Mouse (Mus musculus) spleen, adult 2 months (tissue): ENCODE results near the gene Cdh13. TPM values are rescaled to one million over a fixed set of nuclear protein-coding genes. Genes with fewer than 3 reads are reported as not detected.

Source experiments
- DNase-seq, 2 experiments: peaks; one replicate each; pipeline versions ENCODE4 v3.0.0 to v3.0.0-alpha.2; 2012 to 2021; ENCODE audit warnings: low spot score in 2 of 2, low read depth in 1 of 2
- H3K27ac ChIP-seq: fragments of 200-500 bp; 2 replicates; pipeline ENCODE4 v1.5.1; 2012; ENCODE audit warnings: low read length, inconsistent platforms; ENCODE audit not compliant: insufficient read depth
- H3K27me3 ChIP-seq: fragments of 200-500 bp; 2 replicates; pipeline ENCODE4 v1.6.1; 2012; ENCODE audit warnings: mild to moderate bottlenecking, moderate library complexity, low read length, inconsistent platforms; ENCODE audit not compliant: control insufficient read depth, insufficient read depth
- H3K36me3 ChIP-seq: fragments of 200-500 bp; 2 replicates; pipeline ENCODE4 v1.6.1; 2012; ENCODE audit warnings: mild to moderate bottlenecking, low read length, inconsistent platforms; ENCODE audit not compliant: control insufficient read depth, insufficient read depth
- H3K4me1 ChIP-seq: fragments of 200-500 bp; 2 replicates; pipeline ENCODE4 v1.6.1; 2011; ENCODE audit warnings: inconsistent platforms; ENCODE audit not compliant: control insufficient read depth, insufficient read depth, insufficient read length
- H3K4me3 ChIP-seq: fragments of 200-500 bp; 2 replicates; pipeline ENCODE4 v1.5.1; 2011; ENCODE audit warnings: mild to moderate bottlenecking, inconsistent platforms; ENCODE audit not compliant: insufficient read depth, insufficient read length; ENCODE audit errors: extremely low read depth
- CTCF ChIP-seq: fragments of 200-500 bp; IDR thresholded peaks from 2 replicates; pipeline ENCODE4 v1.5.1; 2011; ENCODE audit warnings: mild to moderate bottlenecking, inconsistent platforms; ENCODE audit not compliant: insufficient read depth, insufficient read length, insufficient replicate concordance; ENCODE audit errors: extremely low read depth
- POLR2A ChIP-seq: fragments of 200-500 bp; IDR thresholded peaks from 2 replicates; pipeline ENCODE4 v1.6.1; 2011; ENCODE audit warnings: low read depth, low read length, inconsistent platforms
- WGBS: fragments of 180-500 bp; shearing (Covaris S2); methylation state at CpG from one replicate; pipeline ENCODE4 v1.1.7; 2018; 5-methylcytosine and 5-hydroxymethylcytosine counted together
- polyA plus RNA-seq: library from polyadenylated mRNA; depleted of rRNA; stranded (reverse); fragments of >200 nt; gene quantifications from 2 replicates; pipeline ENCODE4 v1.2.3, GENCODE M21; 2012

Gene Cdh13
- polyA plus RNA-seq, 1 experiment = 0.50 TPM

DNA sequence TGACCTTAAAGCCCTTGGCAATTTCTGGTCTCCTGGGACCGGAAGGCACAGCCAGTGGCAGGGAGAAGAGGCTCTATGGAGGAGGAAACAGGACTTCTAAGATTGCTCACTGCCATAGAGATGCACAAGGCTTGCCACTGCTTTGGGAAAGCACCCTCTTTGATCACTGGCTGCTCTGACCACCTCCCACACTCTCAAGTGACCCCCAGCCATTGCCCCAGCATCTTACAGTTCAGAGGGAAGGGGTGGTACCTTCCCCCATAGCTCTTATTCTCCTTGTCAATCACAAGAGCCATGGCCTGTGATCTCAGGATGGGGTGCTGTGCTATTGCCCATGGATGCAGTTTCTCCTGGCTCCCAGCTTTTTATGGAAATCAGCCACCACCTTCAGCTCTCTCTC lies 406.3 kb downstream of the Cdh13 start:
- Histone ChIP-seq H3K36me3 (no peaks in the 10 kb centered on the region), H3K4me3 (no peak overlapping the region), H3K4me1 (no peaks in the 10 kb centered on the region), H3K27me3 (no peaks in the 10 kb centered on the region), H3K27ac (no peak overlapping the region)
- WGBS = 42% methylated on average over 1 of the region's 1 CpGs
- DNase-seq = no peak
- TF ChIP-seq POLR2A (no peak), CTCF (no peak)

DNA sequence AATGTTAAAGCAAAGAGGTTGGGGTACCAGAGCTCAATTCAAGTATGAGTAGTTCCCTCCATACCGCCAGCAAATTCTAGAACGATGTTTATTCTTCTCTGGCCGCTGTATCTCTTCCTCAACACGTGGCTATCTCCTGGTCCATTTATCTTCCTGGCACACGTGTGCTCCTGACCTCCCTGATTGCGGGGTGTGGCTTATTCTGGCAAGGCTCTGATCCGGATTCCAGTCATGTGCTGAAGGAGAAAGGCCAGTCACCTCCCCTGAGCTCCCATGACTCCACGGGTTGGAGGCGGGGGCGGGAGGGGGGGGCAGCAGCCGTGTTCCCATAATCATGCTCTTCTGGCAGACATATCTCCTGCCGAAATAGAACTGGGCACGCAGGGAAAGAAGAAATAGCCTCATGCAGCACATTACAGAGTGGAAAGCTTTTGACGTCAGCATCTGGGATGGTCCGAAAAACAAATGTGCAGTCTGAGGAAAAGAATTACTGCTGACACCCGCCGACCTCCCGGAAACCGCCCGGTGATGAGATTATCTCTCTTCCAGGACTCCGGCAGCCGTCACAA lies 417.9 kb downstream of the Cdh13 start:
- Histone ChIP-seq H3K4me1 (no peaks in the 10 kb centered on the region), H3K27ac (no peak overlapping the region), H3K27me3 (no peaks in the 10 kb centered on the region), H3K36me3 (no peaks in the 10 kb centered on the region), H3K4me3 (no peak overlapping the region)
- WGBS = 83% methylated on average over 22 of the region's 22 CpGs
- DNase-seq = no peak
- no peak for TF ChIP-seq CTCF
- no peak for TF ChIP-seq POLR2A

- DNase-seq = no peak
- no peak overlapping the region for H3K27ac ChIP-seq
- 78% methylated on average over 3 of the region's 3 CpGs for WGBS
Measured at GRCm38 (mm10) chr8:118709366-118709765, 425.8 kb downstream of the Cdh13 start.

DNA sequence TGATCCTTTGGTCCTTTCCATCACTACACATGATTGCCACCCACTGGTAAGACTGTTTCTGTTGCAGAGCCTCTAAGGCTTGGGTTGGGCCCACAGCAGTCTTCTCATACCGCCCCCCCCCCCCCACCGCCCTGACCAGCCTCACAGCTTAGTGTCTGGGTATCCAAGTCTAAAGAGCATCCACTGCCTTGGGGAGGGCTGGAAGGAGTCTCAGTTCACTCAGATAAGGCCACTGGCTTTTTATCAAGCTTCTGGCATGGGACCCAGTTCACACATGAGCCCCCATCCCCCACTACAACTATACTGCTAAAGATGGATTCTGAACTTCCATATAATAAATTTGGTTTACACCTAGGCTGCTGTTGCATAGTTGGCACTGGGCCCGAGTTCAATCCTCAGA lies 428.1 kb downstream of the Cdh13 start:
- Histone ChIP-seq H3K4me1 (no peaks in the 10 kb centered on the region), H3K4me3 (no peak overlapping the region), H3K27me3 (no peaks in the 10 kb centered on the region), H3K27ac (no peak overlapping the region), H3K36me3 (no peaks in the 10 kb centered on the region)
- no peak for DNase-seq
- WGBS = 89% methylated on average over 3 of the region's 3 CpGs
- TF ChIP-seq CTCF = no peak

More at GRCm38 (mm10) chr8:118709366-118709765, 425.8 kb downstream of the Cdh13 start:
- TF ChIP-seq POLR2A = no peak
- no peak for TF ChIP-seq CTCF
- Histone ChIP-seq H3K4me1 (no peaks in the 10 kb centered on the region), H3K4me3 (no peak overlapping the region), H3K36me3 (no peaks in the 10 kb centered on the region), H3K27me3 (no peaks in the 10 kb centered on the region)

- no peaks in the 10 kb centered on the region for H3K4me1 ChIP-seq
- H3K27me3 ChIP-seq = no peaks in the 10 kb centered on the region
- H3K4me3 ChIP-seq = no peak overlapping the region
- 30% methylated on average over 11 of the region's 11 CpGs for WGBS
- no peak for DNase-seq
- no peak overlapping the region for H3K27ac ChIP-seq
- H3K36me3 ChIP-seq = no peaks in the 10 kb centered on the region
- no peak for TF ChIP-seq POLR2A
- TF ChIP-seq CTCF = no peak
Measured at GRCm38 (mm10) chr8:118713111-118713510, 429.6 kb downstream of the Cdh13 start.

DNA sequence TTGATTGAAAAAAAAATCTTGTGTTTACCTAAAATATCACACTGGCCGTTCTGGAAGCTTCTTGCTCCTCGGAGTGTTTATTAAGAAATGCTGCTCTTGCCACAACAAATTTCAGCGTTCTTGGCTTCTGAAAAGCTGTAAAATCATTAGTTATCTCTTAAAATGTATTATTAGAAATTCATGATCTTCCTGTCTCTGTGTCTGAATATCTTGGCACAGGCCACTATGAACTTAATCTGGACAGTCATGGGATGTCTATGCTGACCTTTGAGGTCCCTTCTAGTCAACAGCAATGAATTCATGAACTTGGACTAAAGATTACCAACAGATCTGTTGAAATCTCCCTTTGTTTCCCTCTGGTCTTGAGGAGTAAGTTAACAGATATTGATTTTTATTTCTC lies 430.1 kb downstream of the Cdh13 start:
- no peaks in the 10 kb centered on the region for H3K4me1 ChIP-seq
- DNase-seq = no peak
- no peak overlapping the region for H3K27ac ChIP-seq
- H3K27me3 ChIP-seq = no peaks in the 10 kb centered on the region
- WGBS = 77% methylated on average over 3 of the region's 3 CpGs
- H3K36me3 ChIP-seq = no peaks in the 10 kb centered on the region
- TF ChIP-seq POLR2A (no peak), CTCF (no peak)
- H3K4me3 ChIP-seq = no peak overlapping the region

- no peak overlapping the region for H3K27ac ChIP-seq
- 66% methylated on average over 3 of the region's 3 CpGs for WGBS
- DNase-seq = no peak
- no peaks in the 10 kb centered on the region for H3K4me1 ChIP-seq
- H3K36me3 ChIP-seq = no peaks in the 10 kb centered on the region
- TF ChIP-seq POLR2A (no peak), CTCF (no peak)
- no peaks in the 10 kb centered on the region for H3K27me3 ChIP-seq
- H3K4me3 ChIP-seq = no peak overlapping the region
Measured at GRCm38 (mm10) chr8:118722896-118723295, 439.4 kb downstream of the Cdh13 start.
